Comparison of ENCODE assay signal across 21 mouse cellular contexts in the genomic region with DNA sequence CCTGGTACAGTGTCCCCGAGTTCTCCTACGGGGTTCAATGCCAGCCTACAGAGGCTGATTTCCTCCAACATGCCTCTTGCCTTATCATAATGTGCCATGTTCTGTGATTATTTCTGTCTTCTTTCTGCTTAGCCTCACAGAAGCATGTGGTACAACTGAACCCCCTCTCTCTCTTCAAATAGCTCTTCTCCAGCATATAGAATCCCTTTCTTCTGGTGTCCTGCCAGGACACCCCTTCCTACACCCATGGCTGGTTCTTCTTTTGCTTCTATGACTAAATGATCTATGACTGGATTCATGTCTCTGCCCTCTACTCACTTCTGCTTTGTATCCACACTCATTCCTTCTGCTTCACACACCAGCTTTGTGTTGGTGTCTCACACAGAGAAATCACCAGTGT.
"Had no signal": no experiment of that assay in that cellular context is flagged by ENCODE, and none has a peak within 500 bp of the region (broad histone marks: within the 10 kb centered on the region; RNA-seq: fewer than 3 reads in every experiment).

No protein-coding gene starts in this region.

- ATAC-seq: hindbrain, embryonic 16.5 days; hindbrain, postnatal 0 days; inflammation-experienced regulatory T-cells, adult 6 months; intestine, embryonic 15.5 days; intestine, embryonic 16.5 days; intestine, postnatal 0 days had no signal

- DNase-seq: heart, postnatal 10 days; heart, postnatal 36 days; heart, postnatal 4 days; kidney, adult 11 months; kidney, adult 18-20 months; kidney, adult 2 months; kidney, adult 8-10 months; kidney, adult 9 months; kidney, postnatal 10 days; kidney, postnatal 14 days; kidney, postnatal 25 days; kidney, postnatal 36 days; kidney, postnatal 4 days; layer of hippocampus, adult 9-11 months; layer of hippocampus, postnatal 36 days had no signal
